Mouse (Mus musculus): ENCODE measurements around the gene Snrpf. TPM values are rescaled to one million over a fixed set of nuclear protein-coding genes. Genes with fewer than 3 reads are reported as not detected.
A peak's percentile ranks its signal among the peaks of the same experiment; 100 is the strongest.

Snrpf gene
- total and polyA plus RNA-seq, 3 experiments, result 144 to 186 (median 184) TPM

GRCm38 (mm10) chr10:93595831-93596230 is 6.3 kb upstream of the Snrpf start:
- no peak for DNase-seq (ENCODE audit: extremely low read depth)
- H3K27ac ChIP-seq (ENCODE audit: insufficient read depth, low read depth), result no peak overlapping the region
- dilution Hi-C loops (cut with MboI; ENCODE audit: extremely low pct_ligation_motif_present, extremely low pct_unique_long_range_greater_than_20kb, low sequenced_read_pairs) (no loop called here), in situ Hi-C loops (cut with MboI; ENCODE audit: low pct_ligation_motif_present, low pct_unique_long_range_greater_than_20kb, low sequenced_read_pairs) (loop anchor here (25.0 kb wide), 1 partner anchor 534 kb away; no protein-coding TSS in a partner anchor)
- H3K79me2 ChIP-seq (replicated peaks; ENCODE audit: control insufficient read depth, extremely low read depth, insufficient read depth, poor library complexity, severe bottlenecking), result no peaks in the 10 kb centered on the region
- H3K4me3 ChIP-seq (replicated peaks in 1 of 3; ENCODE audit: low read depth in 2 of 3, low read length in 2 of 3, poor library complexity in 1 of 3), result no peak overlapping the region
- no peaks in the 10 kb centered on the region for H3K36me3 ChIP-seq (replicated peaks in 1 of 2; ENCODE audit: control insufficient read depth in 1 of 2, insufficient read depth in 1 of 2, low read length in 1 of 2)
- H3K9me3 ChIP-seq (replicated peaks; ENCODE audit: low read length), result no peaks in the 10 kb centered on the region
- H3K4me2 ChIP-seq (ENCODE audit: insufficient read depth, low read depth, poor library complexity, severe bottlenecking), result no peak overlapping the region
- H3K4me1 ChIP-seq (ENCODE audit: control insufficient read depth in 1 of 2, insufficient read depth in 2 of 2), result peaks cover 5 to 7% of the 10 kb centered on the region in 2 experiments; a peak in 3 of 4 replicates
- no peak overlapping the region for H3K9ac ChIP-seq (ENCODE audit: insufficient read depth, low read depth)
- H3K27me3 ChIP-seq (replicated peaks), result no peaks in the 10 kb centered on the region
- TF ChIP-seq E2F4 (IDR thresholded peaks at IDR 0.05; ENCODE audit: insufficient replicate concordance, low read depth, low read length) (no peak), CHD2 (IDR thresholded peaks at IDR 0.05; ENCODE audit: low read length) (no peak), JUND (conservative IDR thresholded peaks at IDR 0.05; ENCODE audit: low read depth, low read length) (no peak), POLR2A (IDR thresholded peaks at IDR 0.05; ENCODE audit: low read depth, low read length) (no peak), MAFK (IDR thresholded peaks at IDR 0.05; ENCODE audit: insufficient replicate concordance, low read length) (no peak), KAT2A (IDR thresholded peaks at IDR 0.05; ENCODE audit: insufficient replicate concordance, low read length) (no peak), ELF1 (IDR thresholded peaks at IDR 0.05; ENCODE audit: low read depth, low read length) (no peak)

- no peaks in the 10 kb centered on the region for H3K27me3 ChIP-seq (replicated peaks)
- peak overlapping the region; percentile 72 for H3K9ac ChIP-seq (ENCODE audit: insufficient read depth, low read depth)
- in situ Hi-C loops (cut with MboI; ENCODE audit: low pct_ligation_motif_present, low pct_unique_long_range_greater_than_20kb, low sequenced_read_pairs), result loop anchor here (5.0 to 25.0 kb wide), 2 partner anchors 218 to 532 kb away; no protein-coding TSS in a partner anchor
- no peak for TF ChIP-seq CHD1 (IDR thresholded peaks at IDR 0.05; ENCODE audit: low read depth, low read length)
- 0 out of 2 replicates have a peak, but pooled peaks have one; percentile 58 for TF ChIP-seq MXI1 (IDR thresholded peaks at IDR 0.05; ENCODE audit: low read depth, low read length)
- peak; percentile 61; the same call in 1 of the 2 replicates for TF ChIP-seq NELFE (IDR thresholded peaks at IDR 0.05; ENCODE audit: low read depth, low read length)
- TF ChIP-seq TCF12 (IDR thresholded peaks at IDR 0.05; ENCODE audit: low read depth, low read length), result no peak
- peak; percentile 67 for TF ChIP-seq JUN (IDR thresholded peaks at IDR 0.05; ENCODE audit: insufficient read depth, low read depth, low read length)
- TF ChIP-seq USF1 (IDR thresholded peaks at IDR 0.05; ENCODE audit: low read depth, low read length), result peak; percentile 11; the same call in 1 of the 2 replicates
- no peak for TF ChIP-seq PAX5 (IDR thresholded peaks at IDR 0.05; ENCODE audit: low read length)
- no peak; the same call in 1 of the 2 replicates for TF ChIP-seq IRF4 (IDR thresholded peaks at IDR 0.05; ENCODE audit: low read depth, low read length)
- peak; percentile 55 for TF ChIP-seq HCFC1 (IDR thresholded peaks at IDR 0.05; ENCODE audit: low read depth, low read length)
- TF ChIP-seq KAT2A (IDR thresholded peaks at IDR 0.05; ENCODE audit: insufficient replicate concordance, low read length), result no peak
- TF ChIP-seq ETS1 (conservative IDR thresholded peaks at IDR 0.05; ENCODE audit: low read depth, low read length), result peak; percentile 53; the same call in 1 of the 2 replicates
- TF ChIP-seq ZNF384 (IDR thresholded peaks at IDR 0.05; ENCODE audit: low read depth, low read length), result no peak
- peak; percentile 44; the same call in 1 of the 2 replicates for TF ChIP-seq ELF1 (IDR thresholded peaks at IDR 0.05; ENCODE audit: low read depth, low read length)
- no peak for TF ChIP-seq RCOR1 (conservative IDR thresholded peaks at IDR 0.05; ENCODE audit: low read depth, low read length)
- no peak for TF ChIP-seq MAZ (IDR thresholded peaks at IDR 0.05; ENCODE audit: low read depth, low read length)
- peak; percentile 93 for TF ChIP-seq MAX (IDR thresholded peaks at IDR 0.05; ENCODE audit: low read length)
- no peak for TF ChIP-seq EP300 (IDR thresholded peaks at IDR 0.05; ENCODE audit: low read length)
- no peak; the same call in 1 of the 2 replicates for TF ChIP-seq SIN3A (IDR thresholded peaks at IDR 0.05; ENCODE audit: low read length)
- no peak for TF ChIP-seq USF2 (conservative IDR thresholded peaks at IDR 0.05; ENCODE audit: low read depth, low read length)
- no peak for TF ChIP-seq POLR2AphosphoS2 (IDR thresholded peaks at IDR 0.05; ENCODE audit: low read depth, low read length)
- 0 out of 2 replicates have a peak, but pooled peaks have one; percentile 24 for TF ChIP-seq MEF2A (IDR thresholded peaks at IDR 0.05; ENCODE audit: borderline replicate concordance, low read depth, low read length)
- TF ChIP-seq MYC (IDR thresholded peaks at IDR 0.05; ENCODE audit: low read depth, low read length), result peak; percentile 96
- no peak for TF ChIP-seq E2F4 (IDR thresholded peaks at IDR 0.05; ENCODE audit: insufficient replicate concordance, low read depth, low read length)
- peak; percentile 71; the same call in 1 of the 2 replicates for TF ChIP-seq TBP (conservative IDR thresholded peaks at IDR 0.05; ENCODE audit: low read depth, low read length)
- no peak for TF ChIP-seq CHD2 (IDR thresholded peaks at IDR 0.05; ENCODE audit: low read length)
- peak; percentile 70 for TF ChIP-seq NRF1 (IDR thresholded peaks at IDR 0.05; ENCODE audit: low read depth, low read length)
- no peak for TF ChIP-seq MAFK (IDR thresholded peaks at IDR 0.05; ENCODE audit: insufficient replicate concordance, low read length)
- 0 out of 2 replicates have a peak, but pooled peaks have one; percentile 41 for TF ChIP-seq JUND (conservative IDR thresholded peaks at IDR 0.05; ENCODE audit: low read depth, low read length)
- 0 out of 2 replicates have a peak, but pooled peaks have one; percentile 38 for TF ChIP-seq BHLHE40 (IDR thresholded peaks at IDR 0.05; ENCODE audit: low read depth, low read length)
Observed at GRCm38 (mm10) chr10:93594022-93594482, 4.5 kb upstream of the Snrpf start.

More at GRCm38 (mm10) chr10:93594022-93594482, 4.5 kb upstream of the Snrpf start:
- Histone ChIP-seq H3K9me3 (replicated peaks; ENCODE audit: low read length) (no peaks in the 10 kb centered on the region), H3K4me3 (replicated peaks in 1 of 3; ENCODE audit: low read depth in 2 of 3, low read length in 2 of 3, poor library complexity in 1 of 3) (peak overlapping the region; percentile 38 to 52 (median 43)), H3K4me2 (ENCODE audit: insufficient read depth, low read depth, poor library complexity, severe bottlenecking) (peak overlapping the region; percentile 26), H3K4me1 (ENCODE audit: control insufficient read depth in 1 of 2, insufficient read depth in 2 of 2) (peaks cover 0 to 12% of the 10 kb centered on the region in 2 experiments; a peak in 2 of 4 replicates), H3K27ac (ENCODE audit: insufficient read depth, low read depth) (no peak overlapping the region), H3K79me2 (replicated peaks; ENCODE audit: control insufficient read depth, extremely low read depth, insufficient read depth, poor library complexity, severe bottlenecking) (peaks cover 2% of the 10 kb centered on the region), H3K36me3 (replicated peaks in 1 of 2; ENCODE audit: control insufficient read depth in 1 of 2, insufficient read depth in 1 of 2, low read length in 1 of 2) (no peaks in the 10 kb centered on the region)
- peak; percentile 93 for DNase-seq (ENCODE audit: extremely low read depth)
- dilution Hi-C loops (cut with MboI; ENCODE audit: extremely low pct_ligation_motif_present, extremely low pct_unique_long_range_greater_than_20kb, low sequenced_read_pairs), result no loop called here
